Mouse (Mus musculus) naive thymus-derived CD4-positive, alpha-beta T cell, adult 2 months (primary cell): ENCODE results near the gene Dab1.

Experiments used
- DNase-seq: peaks from one replicate; pipeline ENCODE4 v3.0.0-alpha.2; 2011; ENCODE audit warnings: low read depth

Dab1 gene

DNA sequence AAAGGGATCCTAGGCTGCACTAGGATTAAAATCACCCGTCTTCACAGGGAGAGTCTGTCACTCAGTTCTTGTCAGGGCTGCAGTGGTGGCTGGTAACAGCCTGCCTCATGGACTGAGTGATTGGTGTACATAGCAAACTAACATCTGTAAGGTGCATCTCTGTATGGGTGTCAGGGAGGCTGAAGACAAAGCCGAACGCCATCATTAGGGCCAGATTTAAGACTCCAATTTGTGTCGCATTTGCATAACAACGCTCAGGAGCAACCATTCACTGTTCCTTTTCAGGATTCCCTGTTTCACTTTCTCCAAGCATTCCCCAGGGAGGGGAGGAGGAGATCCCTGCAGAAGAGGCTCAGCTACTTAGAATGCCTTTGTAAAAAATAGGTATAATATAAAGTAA, 219.2 kb downstream of the Dab1 start:
- no peak for DNase-seq

DNA sequence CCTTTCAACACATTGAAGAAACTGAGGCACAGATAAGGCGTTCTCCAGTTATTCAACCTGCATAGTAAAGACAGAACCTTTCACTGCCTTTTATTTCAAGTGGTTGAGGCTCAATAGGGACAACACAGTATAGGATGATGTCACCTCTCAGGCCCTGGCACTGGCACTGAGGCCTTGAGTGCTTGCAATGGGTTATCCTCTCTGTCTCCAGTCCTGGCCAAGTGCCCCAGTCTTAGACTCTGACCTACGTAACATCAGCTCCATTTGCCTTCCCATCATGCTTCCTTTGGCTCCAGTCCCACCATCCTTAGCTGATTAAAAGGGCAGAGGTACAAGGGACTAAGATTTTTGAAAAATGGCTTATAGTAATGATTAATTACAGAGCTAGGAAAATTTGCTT, 220.4 kb downstream of the Dab1 start:
- no peak for DNase-seq

GRCm38 (mm10) chr4:103841126-103841525, 222.0 kb downstream of the Dab1 start:
- DNase-seq: no peak

DNA sequence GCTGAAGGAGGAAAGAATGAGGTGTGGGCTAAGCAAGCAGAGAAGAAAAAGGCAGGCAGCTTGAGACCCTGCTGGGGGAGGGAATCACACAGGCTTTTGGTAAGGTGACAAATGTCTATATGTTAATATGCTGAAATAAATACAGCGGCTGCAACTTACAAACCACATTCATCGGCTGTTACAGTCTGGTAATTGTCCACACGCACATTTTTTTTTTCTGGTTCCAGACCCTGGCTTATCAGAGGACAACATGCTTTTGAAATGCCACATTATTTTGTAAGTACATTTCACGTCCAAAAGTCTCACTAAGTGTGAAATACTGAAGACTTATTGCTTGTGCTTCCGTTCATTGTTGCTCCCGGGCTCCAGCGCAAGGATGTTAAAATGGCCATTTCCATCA, 225.5 kb downstream of the Dab1 start:
- DNase-seq: no peak

- DNase-seq: no peak
These were observed 238.0 kb downstream of the Dab1 start for GRCm38 (mm10) chr4:103857173-103857572.

GRCm38 (mm10) chr4:103875564-103875963, 256.4 kb downstream of the Dab1 start:
- DNase-seq: no peak

- DNase-seq: no peak
These were observed 259.7 kb downstream of the Dab1 start for GRCm38 (mm10) chr4:103878841-103879240.

- no peak for DNase-seq
These were observed 262.5 kb downstream of the Dab1 start for GRCm38 (mm10) chr4:103881641-103882040.

GRCm38 (mm10) chr4:103888086-103888485, 268.9 kb downstream of the Dab1 start:
- no peak for DNase-seq

GRCm38 (mm10) chr4:103889110-103889509, 270.0 kb downstream of the Dab1 start:
- no peak for DNase-seq

DNA sequence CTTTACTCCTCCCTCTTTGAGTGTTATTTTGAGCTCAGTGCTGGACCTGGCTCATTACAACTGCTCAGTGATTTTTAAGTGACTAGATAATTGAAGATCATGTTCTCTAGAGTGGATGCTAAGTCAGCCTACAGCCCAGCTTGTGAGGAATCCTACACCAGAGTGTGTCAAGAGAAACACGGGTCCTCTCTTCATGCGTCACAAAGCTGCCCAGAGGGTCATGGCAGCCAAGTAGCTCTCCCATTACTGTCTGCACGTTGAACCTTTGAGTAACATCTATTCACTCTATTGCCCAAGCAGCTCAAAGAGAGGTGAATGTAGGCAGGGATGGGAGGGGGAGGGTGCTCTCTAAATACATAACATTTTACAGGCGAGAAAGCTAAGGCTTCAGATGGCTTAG, 277.6 kb downstream of the Dab1 start:
- no peak for DNase-seq

DNA sequence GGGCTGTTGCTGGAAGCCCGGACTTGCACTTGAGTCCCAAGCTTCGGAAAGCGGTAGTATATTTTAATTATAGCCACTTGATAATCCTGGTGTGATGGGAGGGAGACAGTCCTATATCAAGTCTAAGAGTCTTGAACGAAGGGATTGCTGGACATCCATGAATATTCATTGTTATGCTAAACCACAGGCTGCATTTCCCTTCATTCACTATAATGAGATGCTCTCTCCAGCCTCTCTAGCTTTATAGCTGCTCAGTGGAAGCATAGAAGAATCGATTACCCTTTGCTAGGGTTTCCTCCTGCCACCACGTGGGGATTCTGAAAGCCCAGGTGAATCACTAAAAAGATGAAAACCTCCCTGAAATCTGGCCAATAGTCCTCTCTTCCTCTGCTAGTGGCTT, 278.5 kb downstream of the Dab1 start:
- no peak for DNase-seq

DNA sequence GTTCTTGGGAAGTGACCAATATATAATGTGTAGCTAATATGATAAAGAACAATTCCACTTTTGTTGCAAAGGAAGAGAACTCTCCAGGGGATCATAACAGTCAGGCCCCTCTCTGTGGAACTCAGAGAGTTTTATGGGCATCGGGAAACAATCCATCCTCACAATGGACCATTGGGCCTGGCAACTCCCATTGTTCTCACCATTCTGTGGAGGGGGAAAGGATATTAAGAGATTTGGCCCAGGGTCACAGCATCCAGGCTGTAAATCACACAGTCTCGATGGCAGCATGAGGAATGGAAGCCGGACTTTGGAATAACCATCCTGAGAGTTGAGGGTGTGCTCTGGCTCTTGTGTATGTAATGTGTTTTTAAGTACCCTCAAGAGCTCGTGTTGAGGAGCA, 292.3 kb downstream of the Dab1 start:
- DNase-seq: no peak

- DNase-seq: no peak
These were observed 292.9 kb downstream of the Dab1 start for GRCm38 (mm10) chr4:103912071-103912470.

DNA sequence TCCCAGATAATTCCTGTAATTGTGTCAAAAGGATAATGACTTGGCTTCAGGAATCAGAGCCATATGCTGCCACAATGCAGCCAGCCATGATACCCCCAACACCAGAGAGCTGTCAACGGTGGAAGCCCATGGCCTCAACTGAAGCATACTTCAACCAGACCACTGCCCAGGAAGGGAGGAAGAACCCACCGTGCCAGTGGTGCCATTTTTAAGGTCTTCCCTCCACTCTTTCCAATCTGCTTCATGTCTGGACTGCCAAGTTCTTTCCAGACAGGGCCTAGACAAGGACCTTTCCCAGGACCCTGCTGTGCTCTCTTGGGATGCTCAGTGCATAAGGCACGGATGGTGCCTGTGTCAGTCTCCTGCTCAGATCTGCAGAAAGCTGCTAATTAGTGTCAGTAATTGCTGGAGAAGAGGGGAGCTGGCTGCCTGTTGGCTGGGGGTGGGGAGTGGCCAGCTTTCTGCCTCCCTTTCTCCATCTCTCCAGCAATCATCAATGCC, 303.3 kb downstream of the Dab1 start:
- DNase-seq: no peak

GRCm38 (mm10) chr4:103926682-103927081, 307.5 kb downstream of the Dab1 start:
- DNase-seq: no peak

GRCm38 (mm10) chr4:103929631-103930030, 310.5 kb downstream of the Dab1 start:
- DNase-seq: no peak

DNA sequence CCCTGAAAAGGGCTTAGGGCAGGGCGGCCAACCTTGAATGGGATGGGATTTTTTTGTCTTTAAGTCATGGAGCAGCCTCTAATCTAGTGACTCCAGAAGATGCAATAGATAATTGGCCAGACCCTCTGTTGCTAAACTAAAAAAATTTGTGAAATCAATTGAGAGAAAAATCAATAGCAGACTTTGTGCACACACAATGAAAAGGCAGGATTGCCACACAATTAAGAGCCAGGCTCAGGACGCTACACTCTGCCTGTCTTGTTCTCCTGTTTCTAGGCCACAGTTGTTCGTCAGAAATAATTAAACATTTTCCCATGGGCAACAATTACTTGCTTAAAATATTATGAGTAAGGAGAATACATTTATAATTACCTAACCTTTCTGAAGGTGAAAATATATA, 315.2 kb downstream of the Dab1 start:
- no peak for DNase-seq

DNA sequence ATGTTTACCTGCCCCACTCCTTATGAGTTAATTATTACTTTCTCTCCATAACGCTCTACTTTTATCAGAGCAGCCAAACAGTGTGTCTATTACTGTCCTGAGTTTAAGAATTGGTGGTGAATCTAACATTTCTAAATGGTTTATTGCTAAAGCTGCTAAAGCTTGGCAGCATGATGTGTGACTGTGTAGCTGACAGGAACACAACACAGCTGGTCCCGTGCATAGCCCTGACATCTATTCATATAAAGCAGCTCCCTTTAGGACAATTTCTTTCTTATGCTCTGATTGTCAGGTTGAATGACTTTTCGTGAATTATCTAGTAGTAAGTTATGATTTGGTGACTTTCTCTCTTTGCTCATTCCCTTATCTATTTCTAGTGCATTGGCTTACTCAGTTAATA, 329.1 kb downstream of the Dab1 start:
- DNase-seq: no peak

- no peak for DNase-seq
These were observed 334.6 kb downstream of the Dab1 start for GRCm38 (mm10) chr4:103953652-103954220.

- DNase-seq: no peak
These were observed 342.2 kb downstream of the Dab1 start for GRCm38 (mm10) chr4:103961134-103962049.

DNA sequence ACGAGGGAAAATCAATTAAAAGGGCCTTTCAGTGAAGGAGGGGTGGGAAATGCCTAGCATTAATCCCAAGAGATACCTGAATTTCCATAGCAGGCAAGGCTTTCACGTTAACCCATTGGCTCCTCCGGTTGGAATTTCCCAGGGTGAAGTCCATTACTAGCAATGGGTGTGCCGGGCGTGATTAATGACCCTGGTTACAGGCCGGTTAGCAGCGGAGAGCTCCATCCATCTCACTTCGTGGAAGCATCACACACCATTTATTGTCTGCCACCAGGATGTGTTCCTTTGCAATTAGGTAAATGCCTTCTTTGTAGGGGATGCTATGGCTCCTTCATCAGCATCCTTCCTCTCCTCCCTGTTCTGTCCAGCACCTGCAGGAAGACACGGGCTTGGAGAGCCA, 350.7 kb downstream of the Dab1 start:
- DNase-seq: no peak

GRCm38 (mm10) chr4:103974536-103974935, 355.4 kb downstream of the Dab1 start:
- DNase-seq: no peak

- no peak for DNase-seq
These were observed 355.8 kb downstream of the Dab1 start for GRCm38 (mm10) chr4:103974946-103975345.
